Mouse (Mus musculus) thymus, adult 2 months (tissue): ENCODE data around the gene Pde4d.

Experiments used
- CTCF ChIP-seq: fragments of 200-500 bp; IDR thresholded peaks from 2 replicates; pipeline ENCODE4 v1.5.1; 2012; ENCODE audit warnings: mild to moderate bottlenecking, control low read depth, low read length, moderate library complexity, borderline replicate concordance; ENCODE audit not compliant: control insufficient read depth, poor library complexity, insufficient read depth; ENCODE audit errors: extremely low read depth
- POLR2A ChIP-seq: fragments of 200-500 bp; IDR thresholded peaks from 2 replicates; pipeline ENCODE4 v1.6.1; 2012; ENCODE audit warnings: mild to moderate bottlenecking, low read length, control low read depth, moderate library complexity; ENCODE audit not compliant: control insufficient read depth, poor library complexity, insufficient read depth; ENCODE audit errors: extremely low read depth

DNA sequence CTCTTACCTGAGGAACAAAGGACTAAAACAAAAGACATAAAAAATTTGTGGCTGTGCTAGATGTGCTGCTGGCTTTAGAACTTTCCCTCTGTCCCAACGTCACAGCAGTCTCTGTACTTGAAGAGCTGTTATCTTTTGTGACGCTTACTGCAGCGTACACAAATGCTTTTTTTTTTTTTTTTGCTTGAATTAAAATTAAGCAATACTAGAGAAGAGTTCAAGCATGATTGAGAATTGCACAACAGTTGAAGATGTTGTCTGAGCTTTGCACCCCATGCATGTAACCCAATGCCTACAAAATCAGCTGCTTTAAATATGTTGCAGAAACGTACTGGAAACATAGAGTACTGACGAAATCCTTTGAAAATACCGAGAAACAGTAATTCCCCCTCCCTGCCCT is 892.7 kb downstream of the Pde4d start:
- TF ChIP-seq CTCF, result no peak
- TF ChIP-seq POLR2A, result no peak
